Mouse (Mus musculus) intestine, embryonic 16.5 days (tissue): ENCODE measurements around the gene Epb41l5. TPM values are rescaled to one million over a fixed set of nuclear protein-coding genes. Genes with fewer than 3 reads are reported as not detected.
A peak's percentile ranks its signal among the peaks of the same experiment; 100 is the strongest.

Experiments used
- ATAC-seq: fragments of 200-750 bp; cut with Nextera tagmentation; 2 replicates; pipeline ENCODE4 v1.8.0; 2017; ENCODE audit warnings: moderate TSS enrichment, moderate library complexity
- H3K27ac ChIP-seq: fragments of 300-500 bp; sonication (generic); 2 replicates; pipeline ENCODE4 v1.5.1; 2014; ENCODE audit warnings: mild to moderate bottlenecking, low read length
- H3K27me3 ChIP-seq: fragments of 300-500 bp; sonication (generic); replicated peaks from 2 replicates; pipeline ENCODE4 v1.6.1; 2014; ENCODE audit warnings: low read length, control low read depth, mixed read lengths; ENCODE audit not compliant: control insufficient read depth, insufficient read depth
- H3K36me3 ChIP-seq: fragments of 300-500 bp; sonication (generic); 2 replicates; pipeline ENCODE4 v1.6.1; 2014; ENCODE audit warnings: low read length, control low read depth; ENCODE audit not compliant: control insufficient read depth, insufficient read depth
- H3K4me1 ChIP-seq: fragments of 300-500 bp; sonication (generic); 2 replicates; pipeline ENCODE4 v1.6.1; 2014; ENCODE audit warnings: low read length, control low read depth, mixed read lengths; ENCODE audit not compliant: control insufficient read depth, insufficient read depth
- H3K4me2 ChIP-seq: fragments of 300-500 bp; sonication (generic); 2 replicates; pipeline ENCODE4 v1.6.1; 2014; ENCODE audit warnings: low read depth, low read length, control low read depth
- H3K4me3 ChIP-seq: fragments of 300-500 bp; sonication (generic); 2 replicates; pipeline ENCODE4 v1.5.1; 2014; ENCODE audit warnings: mild to moderate bottlenecking, low read length
- H3K9ac ChIP-seq: fragments of 300-500 bp; sonication (generic); 2 replicates; pipeline ENCODE4 v1.6.1; 2014; ENCODE audit warnings: low read depth, low read length
- H3K9me3 ChIP-seq: fragments of 300-500 bp; sonication (generic); 2 replicates; pipeline ENCODE4 v1.6.1; 2016; ENCODE audit warnings: low read length, control low read depth; ENCODE audit not compliant: control insufficient read depth
- WGBS: fragments of 180-500 bp; shearing (Covaris S2); extraction: QIAGEN DNeasy Blood & Tissue Kit; methylation state at CpG from one replicate; pipeline ENCODE4 v1.1.7; 2014; 5-methylcytosine and 5-hydroxymethylcytosine counted together
- polyA plus RNA-seq: library from polyadenylated mRNA; unstranded; fragments of >200 nt; fragmentation: Nextera tagmentation; extraction: Ambion mirVana; gene quantifications from 2 replicates; pipeline ENCODE4 v1.2.1, GENCODE M21; 2015

The Epb41l5 gene
- polyA plus RNA-seq = 36.3 and 36.9 TPM in 2 replicates

DNA sequence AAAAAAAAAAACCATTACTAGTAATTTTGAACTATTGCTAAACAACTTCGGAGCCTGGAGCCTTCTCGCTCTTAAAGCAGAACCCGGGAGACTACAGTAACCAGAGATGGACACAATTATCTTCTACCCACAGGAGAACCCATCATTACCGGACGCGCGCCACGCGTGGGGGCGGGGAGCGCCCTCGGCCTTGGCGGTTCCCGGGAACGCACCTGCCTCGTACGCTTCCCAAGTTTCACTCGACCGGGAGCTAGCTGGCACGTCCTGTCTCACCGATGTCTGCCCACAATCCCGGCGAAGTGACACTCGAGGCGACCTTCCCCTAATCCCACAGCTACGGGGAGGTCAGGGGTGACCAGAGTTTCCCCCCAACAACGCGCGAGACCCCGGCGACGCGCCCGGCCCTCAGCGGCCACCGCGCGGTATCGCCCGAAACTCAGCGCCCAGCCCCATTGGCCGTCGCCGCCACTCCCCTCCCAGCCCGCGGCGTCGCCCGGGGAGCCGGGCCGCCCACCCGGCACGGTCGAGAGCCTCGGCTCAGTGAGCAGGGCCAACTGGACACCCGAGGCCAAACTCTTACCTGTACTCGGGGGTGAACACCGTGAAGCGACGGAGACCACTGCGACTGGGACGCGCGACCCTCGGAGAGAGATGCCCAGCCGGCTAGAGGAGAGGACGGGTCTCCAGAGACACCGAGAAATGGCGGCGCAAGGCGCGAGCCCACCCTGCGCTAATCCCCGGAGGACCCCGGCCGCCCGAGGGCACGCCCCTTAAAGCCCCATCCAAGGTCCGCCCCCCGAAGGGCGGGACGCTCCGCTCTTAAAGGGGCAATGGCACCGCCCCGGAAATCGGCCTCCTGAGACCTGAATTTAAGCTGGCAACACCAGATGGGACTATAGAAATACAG lies at the start of gene Epb41l5:
TSS of gene Epb41l5 (minus strand) at position 796 of the 907 bp plus-strand sequence.
- no peaks in the 10 kb centered on the region for H3K9me3 ChIP-seq
- H3K36me3 ChIP-seq = no peaks in the 10 kb centered on the region
- H3K4me2 ChIP-seq = peak within 1 kb of the TSS; percentile 77
- peak within 1 kb of the TSS; percentile 94 for H3K27ac ChIP-seq
- H3K27me3 ChIP-seq = no peaks in the 10 kb centered on the region
- peak within 1 kb of the TSS; percentile 84 for H3K9ac ChIP-seq
- 0 out of 2 replicates have a peak, but pooled peaks cover 2% of the 10 kb centered on the region for H3K4me1 ChIP-seq
- ATAC-seq = peak; percentile 96
- peak within 1 kb of the TSS; percentile 74 for H3K4me3 ChIP-seq
- under 1% methylated on average over 84 of the region's 86 CpGs for WGBS

DNA sequence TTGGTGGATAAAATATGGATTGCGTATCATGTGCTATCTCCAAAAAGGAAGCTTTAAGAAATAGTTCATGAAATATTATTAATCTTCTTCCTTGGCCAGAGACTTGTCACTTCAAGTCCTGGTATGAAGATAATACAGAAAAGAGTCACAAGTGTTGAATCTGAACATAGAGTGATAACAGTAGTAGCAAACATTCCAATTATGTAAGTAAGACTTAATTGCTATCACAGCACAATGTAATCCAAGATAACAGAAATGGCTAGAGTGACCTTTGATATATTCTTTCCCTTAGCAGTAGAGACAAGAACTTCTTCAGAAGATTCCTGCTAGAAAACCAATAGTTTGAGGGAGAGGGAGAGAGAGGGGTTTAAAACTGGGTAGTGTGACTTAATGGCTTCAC lies 48.1 kb upstream of the Epb41l5 start:
- Histone ChIP-seq H3K36me3 (no peaks in the 10 kb centered on the region), H3K9me3 (no peaks in the 10 kb centered on the region), H3K27me3 (no peaks in the 10 kb centered on the region), H3K4me1 (no peaks in the 10 kb centered on the region), H3K4me3 (no peak overlapping the region), H3K27ac (no peak overlapping the region), H3K4me2 (no peak overlapping the region), H3K9ac (no peak overlapping the region)
- WGBS = 93% methylated on average over 1 of the region's 1 CpGs
- peak; percentile 55; the same call in 1 of the 2 replicates for ATAC-seq

DNA sequence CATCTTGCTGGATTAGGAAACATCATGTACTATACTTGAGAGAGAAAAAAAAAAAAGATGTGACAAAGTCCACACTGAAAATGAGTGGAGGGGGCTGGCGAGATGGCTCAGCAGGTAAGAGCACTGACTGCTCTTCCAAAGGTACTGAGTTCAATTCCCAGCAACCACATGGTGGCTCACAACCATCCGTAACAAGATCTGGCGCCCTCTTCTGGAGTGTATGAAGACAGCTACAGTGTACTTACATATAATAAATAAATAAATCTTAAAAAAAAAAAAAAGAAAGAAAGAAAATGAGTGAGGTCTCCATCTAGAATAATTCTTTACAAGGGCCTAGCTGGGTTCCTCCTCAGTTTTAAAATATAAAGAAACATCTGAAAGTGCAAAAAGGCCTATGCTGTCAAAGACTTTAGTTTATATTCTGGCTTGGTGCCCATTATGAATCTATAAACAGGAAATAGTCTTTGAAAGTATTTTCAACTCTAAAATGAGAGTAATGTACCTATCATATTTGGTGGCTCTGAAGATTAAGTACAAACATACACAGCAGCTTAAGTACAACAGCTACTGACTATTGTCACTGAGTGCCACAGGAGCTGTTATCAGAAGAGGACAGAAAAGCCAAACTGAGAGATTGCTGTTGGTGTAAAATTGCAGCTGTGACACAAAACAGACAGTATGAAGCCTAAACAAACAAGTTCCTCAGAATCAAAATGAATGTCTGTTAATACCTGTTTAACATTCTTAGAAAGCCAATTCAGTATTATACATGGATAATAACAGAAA lies 37.2 kb upstream of the Epb41l5 start:
- H3K9me3 ChIP-seq = no peaks in the 10 kb centered on the region
- H3K4me3 ChIP-seq = no peak overlapping the region
- ATAC-seq = no peak
- H3K27me3 ChIP-seq = no peaks in the 10 kb centered on the region
- no peak overlapping the region for H3K9ac ChIP-seq
- H3K27ac ChIP-seq = no peak overlapping the region
- no peak overlapping the region for H3K4me2 ChIP-seq
- H3K36me3 ChIP-seq = no peaks in the 10 kb centered on the region
- no peaks in the 10 kb centered on the region for H3K4me1 ChIP-seq
- 78% methylated on average over 3 of the region's 3 CpGs for WGBS

GRCm38 (mm10) chr1:119681663-119682213 lies 32.9 kb upstream of the Epb41l5 start:
- Histone ChIP-seq H3K9ac (no peak overlapping the region), H3K36me3 (no peaks in the 10 kb centered on the region), H3K4me3 (no peak overlapping the region), H3K4me2 (no peak overlapping the region), H3K27ac (no peak overlapping the region), H3K9me3 (no peaks in the 10 kb centered on the region), H3K27me3 (no peaks in the 10 kb centered on the region), H3K4me1 (no peaks in the 10 kb centered on the region)
- WGBS = 68% methylated on average over 2 of the region's 2 CpGs
- ATAC-seq = no peak

DNA sequence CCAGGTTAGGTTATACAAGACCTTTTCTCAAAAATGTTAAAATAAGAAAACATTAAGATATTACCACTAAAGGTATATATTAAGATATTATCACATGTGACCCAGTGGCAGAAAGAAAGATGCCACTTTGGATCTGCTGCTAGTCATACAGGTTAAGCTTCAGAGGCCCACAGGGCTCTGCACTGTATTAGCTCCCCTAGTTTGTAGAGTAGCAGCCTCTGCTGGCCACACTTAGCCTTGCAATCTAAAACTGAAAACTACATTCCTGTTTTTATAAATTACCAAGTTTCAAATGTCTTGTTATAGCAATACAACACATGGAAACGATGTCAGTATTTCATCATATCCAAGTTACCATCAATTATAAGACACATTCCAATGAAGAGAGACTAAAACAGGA lies 26.2 kb upstream of the Epb41l5 start:
- no peaks in the 10 kb centered on the region for H3K4me1 ChIP-seq
- no peak overlapping the region for H3K4me3 ChIP-seq
- no peak overlapping the region for H3K27ac ChIP-seq
- H3K27me3 ChIP-seq = no peaks in the 10 kb centered on the region
- no peak overlapping the region for H3K9ac ChIP-seq
- H3K9me3 ChIP-seq = no peaks in the 10 kb centered on the region
- H3K4me2 ChIP-seq = no peak overlapping the region
- ATAC-seq = peak; percentile 64; the same call in 1 of the 2 replicates
- WGBS = 67% methylated on average over 1 of the region's 1 CpGs
- 0 out of 2 replicates have a peak, but pooled peaks cover 3% of the 10 kb centered on the region for H3K36me3 ChIP-seq

GRCm38 (mm10) chr1:119666904-119667303 lies 18.1 kb upstream of the Epb41l5 start:
- H3K4me3 ChIP-seq = no peak overlapping the region
- no peak for ATAC-seq
- no peak overlapping the region for H3K9ac ChIP-seq
- H3K27ac ChIP-seq = no peak overlapping the region
- WGBS = 90% methylated on average over 7 of the region's 7 CpGs
- no peaks in the 10 kb centered on the region for H3K4me1 ChIP-seq
- no peaks in the 10 kb centered on the region for H3K27me3 ChIP-seq
- no peaks in the 10 kb centered on the region for H3K9me3 ChIP-seq
- no peaks in the 10 kb centered on the region for H3K36me3 ChIP-seq
- H3K4me2 ChIP-seq = no peak overlapping the region

DNA sequence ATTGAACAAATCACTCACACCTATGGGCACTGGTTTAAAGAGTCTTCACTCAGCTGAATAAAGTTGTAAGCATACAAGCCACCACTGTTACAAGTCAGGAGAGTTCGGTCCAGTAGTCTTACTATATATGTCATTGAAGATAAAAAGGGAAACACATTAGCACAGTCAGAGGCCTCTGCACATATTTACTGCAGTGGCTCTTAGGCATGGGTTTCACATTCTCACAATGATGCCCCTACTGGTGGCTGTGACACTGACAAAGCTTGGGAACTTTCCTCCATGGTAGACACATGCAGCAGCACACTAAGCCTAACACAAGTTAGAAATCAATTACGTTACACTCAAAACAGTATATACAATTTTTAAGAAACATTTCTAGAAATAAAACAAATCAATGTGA lies 5.5 kb upstream of the Epb41l5 start:
- H3K9me3 ChIP-seq = no peaks in the 10 kb centered on the region
- no peaks in the 10 kb centered on the region for H3K27me3 ChIP-seq
- 0 out of 2 replicates have a peak, but pooled peaks cover 2% of the 10 kb centered on the region for H3K4me1 ChIP-seq
- no peaks in the 10 kb centered on the region for H3K36me3 ChIP-seq
- no peak overlapping the region for H3K4me3 ChIP-seq
- H3K9ac ChIP-seq = no peak overlapping the region
- no peak overlapping the region for H3K4me2 ChIP-seq
- 80% methylated on average over 2 of the region's 2 CpGs for WGBS
- H3K27ac ChIP-seq = no peak overlapping the region
- no peak for ATAC-seq

DNA sequence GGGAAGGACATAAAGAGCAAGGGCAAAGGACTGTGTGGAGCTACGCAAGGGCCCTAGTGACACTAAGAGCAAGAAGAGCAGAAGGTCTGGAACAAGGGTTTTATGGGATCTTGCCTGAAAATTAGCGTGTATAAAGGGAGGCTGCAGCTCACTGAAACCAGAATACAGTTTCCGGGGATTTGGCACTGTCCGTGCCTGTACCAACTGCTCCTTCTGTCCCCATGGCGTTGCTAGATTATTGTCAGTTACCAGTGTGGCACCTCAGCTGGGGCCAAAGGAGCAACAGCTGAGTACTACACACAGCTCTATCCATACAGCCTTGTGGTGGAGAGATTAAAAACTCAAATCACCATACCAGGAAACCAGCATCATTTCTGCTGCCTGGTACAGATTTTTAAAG lies 1.6 kb upstream of the Epb41l5 start:
- Histone ChIP-seq H3K27me3 (no peaks in the 10 kb centered on the region), H3K9me3 (no peaks in the 10 kb centered on the region), H3K9ac (no peak overlapping the region), H3K36me3 (no peaks in the 10 kb centered on the region), H3K4me3 (no peak overlapping the region), H3K4me1 (0 out of 2 replicates have a peak, but pooled peaks cover 2% of the 10 kb centered on the region), H3K27ac (no peak overlapping the region), H3K4me2 (no peak overlapping the region)
- 87% methylated on average over 5 of the region's 5 CpGs for WGBS
- ATAC-seq = no peak

DNA sequence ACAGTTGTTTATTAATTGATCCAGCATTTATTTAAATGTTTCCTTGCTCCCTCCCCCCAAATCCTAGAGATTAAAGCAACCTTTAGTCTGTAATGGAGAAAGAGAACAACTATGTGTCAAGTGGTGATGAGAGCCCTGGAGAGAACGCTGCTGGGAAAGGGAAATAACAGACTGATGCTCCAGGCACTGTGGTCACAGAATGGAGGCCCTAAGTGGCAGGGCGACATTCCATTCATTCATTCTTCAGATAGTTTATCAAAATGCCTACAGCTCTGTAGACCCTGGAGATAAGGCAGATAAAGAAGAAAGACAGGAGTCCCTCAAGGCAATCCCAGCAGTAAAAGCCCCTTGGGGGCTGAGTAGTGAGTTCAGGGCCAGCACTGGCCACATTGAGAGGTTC lies 827 bp upstream of the Epb41l5 start:
- H3K4me2 ChIP-seq = no peak overlapping the region
- H3K9ac ChIP-seq = no peak overlapping the region
- H3K27ac ChIP-seq = no peak overlapping the region
- H3K4me3 ChIP-seq = no peak overlapping the region
- ATAC-seq = no peak
- no peaks in the 10 kb centered on the region for H3K36me3 ChIP-seq
- H3K4me1 ChIP-seq = 0 out of 2 replicates have a peak, but pooled peaks cover 2% of the 10 kb centered on the region
- 36% methylated on average over 2 of the region's 2 CpGs for WGBS
- H3K27me3 ChIP-seq = no peaks in the 10 kb centered on the region
- no peaks in the 10 kb centered on the region for H3K9me3 ChIP-seq
